Mouse (Mus musculus): ENCODE results near the gene Acss2. TPM values are rescaled to one million over a fixed set of nuclear protein-coding genes. Genes with fewer than 3 reads are reported as not detected.

The Acss2 gene
- total and polyA plus RNA-seq, 2 experiments from 2014 or later: 18.6 to 25.3 TPM

DNA sequence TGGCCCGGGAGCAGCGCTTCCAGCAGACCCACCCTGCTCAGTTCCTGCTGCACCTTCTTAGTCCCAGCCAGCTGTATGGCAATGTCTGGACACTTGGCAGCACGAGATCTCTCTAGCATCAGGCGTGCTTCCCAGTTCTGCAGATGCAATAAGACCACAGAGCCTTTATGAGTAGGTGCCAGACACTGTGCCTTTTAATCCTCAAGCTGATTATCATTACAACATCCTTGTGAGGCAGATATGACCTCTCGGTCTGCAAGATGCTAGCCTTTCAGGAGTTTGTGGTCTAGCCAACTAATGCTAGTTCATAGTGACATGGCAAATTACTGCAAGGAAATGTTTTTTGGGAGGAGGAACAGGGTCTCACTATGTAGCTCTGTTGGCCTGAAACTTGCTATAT lies 50.0 kb downstream of the Acss2 start:
- no peaks in the 10 kb centered on the region for H3K9me3 ChIP-seq (ENCODE audit: low read length)
- ATAC-seq (ENCODE audit: low FRiP score) (no peak), DNase-seq (ENCODE audit: low spot score) (no peak)
- 80% methylated on average over 5 of the region's 5 CpGs for WGBS
- no peak overlapping the region for H3K4me3 ChIP-seq (ENCODE audit: low read depth, low read length)
- H3K9ac ChIP-seq (replicated peaks; ENCODE audit: low read length, poor library complexity, severe bottlenecking): no peak overlapping the region
- TF ChIP-seq CTCF (IDR thresholded peaks at IDR 0.05): no peak
- no peaks in the 10 kb centered on the region for H3K4me1 ChIP-seq (ENCODE audit: insufficient read depth, low read length)
- peaks cover 20% of the 10 kb centered on the region for H3K36me3 ChIP-seq (ENCODE audit: insufficient read depth, low read length)
- no peaks in the 10 kb centered on the region for H3K27me3 ChIP-seq (ENCODE audit: insufficient read depth, low read length)
- no peak overlapping the region for H3K27ac ChIP-seq (ENCODE audit: low read depth, low read length)
- no peak overlapping the region for H3K4me2 ChIP-seq (ENCODE audit: low read depth, low read length, poor library complexity, severe bottlenecking)

GRCm38 (mm10) chr2:155569223-155569807 lies 51.6 kb downstream of the Acss2 start:
- H3K9me3 ChIP-seq (ENCODE audit: low read length): no peaks in the 10 kb centered on the region
- TF ChIP-seq CTCF (IDR thresholded peaks at IDR 0.05): no peak
- H3K4me2 ChIP-seq (ENCODE audit: low read depth, low read length, poor library complexity, severe bottlenecking): no peak overlapping the region
- DNase-seq (ENCODE audit: low spot score) (no peak), ATAC-seq (ENCODE audit: low FRiP score) (no peak)
- no peak overlapping the region for H3K4me3 ChIP-seq (ENCODE audit: low read depth, low read length)
- no peaks in the 10 kb centered on the region for H3K27me3 ChIP-seq (ENCODE audit: insufficient read depth, low read length)
- no peak overlapping the region for H3K9ac ChIP-seq (replicated peaks; ENCODE audit: low read length, poor library complexity, severe bottlenecking)
- no peaks in the 10 kb centered on the region for H3K4me1 ChIP-seq (ENCODE audit: insufficient read depth, low read length)
- peaks cover 10% of the 10 kb centered on the region; the same call in 1 of the 2 replicates for H3K36me3 ChIP-seq (ENCODE audit: insufficient read depth, low read length)
- no peak overlapping the region for H3K27ac ChIP-seq (ENCODE audit: low read depth, low read length)
- 10% methylated on average over 3 of the region's 3 CpGs for WGBS

DNA sequence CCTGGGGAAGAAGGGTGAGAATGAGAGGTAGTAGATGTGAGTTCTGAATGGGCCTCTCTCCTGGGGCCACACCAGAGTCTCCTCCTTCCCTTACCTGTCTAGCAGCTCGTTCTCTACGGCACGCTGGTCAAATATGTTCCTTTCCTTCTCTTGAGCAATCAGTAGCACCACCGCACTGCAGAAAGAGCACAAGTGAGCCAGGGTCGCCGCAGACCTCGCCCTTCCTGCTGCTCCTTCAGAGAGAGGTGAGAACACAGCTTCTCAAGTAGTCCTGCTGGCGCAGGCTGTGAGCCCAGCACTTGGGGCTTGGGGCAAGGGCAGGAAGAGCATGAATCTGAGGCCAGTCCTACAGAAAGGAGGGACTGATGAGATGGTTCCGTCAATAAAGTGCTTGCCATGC lies 55.3 kb downstream of the Acss2 start:
- 95% methylated on average over 9 of the region's 9 CpGs for WGBS
- no peaks in the 10 kb centered on the region for H3K4me1 ChIP-seq (ENCODE audit: insufficient read depth, low read length)
- TF ChIP-seq CTCF (IDR thresholded peaks at IDR 0.05): no peak
- no peak overlapping the region for H3K27ac ChIP-seq (ENCODE audit: low read depth, low read length)
- H3K4me3 ChIP-seq (ENCODE audit: low read depth, low read length): no peak overlapping the region
- no peak overlapping the region for H3K4me2 ChIP-seq (ENCODE audit: low read depth, low read length, poor library complexity, severe bottlenecking)
- H3K36me3 ChIP-seq (ENCODE audit: insufficient read depth, low read length): peaks cover 6% of the 10 kb centered on the region; the same call in 1 of the 2 replicates
- DNase-seq (ENCODE audit: low spot score) (no peak), ATAC-seq (ENCODE audit: low FRiP score) (no peak)
- H3K9me3 ChIP-seq (ENCODE audit: low read length): no peaks in the 10 kb centered on the region
- no peaks in the 10 kb centered on the region for H3K27me3 ChIP-seq (ENCODE audit: insufficient read depth, low read length)
- no peak overlapping the region for H3K9ac ChIP-seq (replicated peaks; ENCODE audit: low read length, poor library complexity, severe bottlenecking)

GRCm38 (mm10) chr2:155573996-155574395 lies 56.2 kb downstream of the Acss2 start:
- Histone ChIP-seq H3K4me3 (ENCODE audit: low read depth, low read length) (no peak overlapping the region), H3K9ac (replicated peaks; ENCODE audit: low read length, poor library complexity, severe bottlenecking) (no peak overlapping the region), H3K27ac (ENCODE audit: low read depth, low read length) (no peak overlapping the region), H3K4me2 (ENCODE audit: low read depth, low read length, poor library complexity, severe bottlenecking) (no peak overlapping the region), H3K27me3 (ENCODE audit: insufficient read depth, low read length) (no peaks in the 10 kb centered on the region), H3K9me3 (ENCODE audit: low read length) (no peaks in the 10 kb centered on the region), H3K36me3 (ENCODE audit: insufficient read depth, low read length) (peaks cover 8% of the 10 kb centered on the region; the same call in 1 of the 2 replicates), H3K4me1 (ENCODE audit: insufficient read depth, low read length) (no peaks in the 10 kb centered on the region)
- no peak for TF ChIP-seq CTCF (IDR thresholded peaks at IDR 0.05)
- no peak for ATAC-seq (ENCODE audit: low FRiP score)
- 94% methylated on average over 7 of the region's 7 CpGs for WGBS
- DNase-seq (ENCODE audit: low spot score): no peak

GRCm38 (mm10) chr2:155574700-155575099 lies 57.0 kb downstream of the Acss2 start:
- Histone ChIP-seq H3K9ac (replicated peaks; ENCODE audit: low read length, poor library complexity, severe bottlenecking) (no peak overlapping the region), H3K4me1 (ENCODE audit: insufficient read depth, low read length) (no peaks in the 10 kb centered on the region), H3K4me2 (ENCODE audit: low read depth, low read length, poor library complexity, severe bottlenecking) (no peak overlapping the region), H3K9me3 (ENCODE audit: low read length) (no peaks in the 10 kb centered on the region), H3K36me3 (ENCODE audit: insufficient read depth, low read length) (peaks cover 8% of the 10 kb centered on the region; the same call in 1 of the 2 replicates), H3K4me3 (ENCODE audit: low read depth, low read length) (no peak overlapping the region), H3K27ac (ENCODE audit: low read depth, low read length) (no peak overlapping the region), H3K27me3 (ENCODE audit: insufficient read depth, low read length) (no peaks in the 10 kb centered on the region)
- no peak for ATAC-seq (ENCODE audit: low FRiP score)
- DNase-seq (ENCODE audit: low spot score): peak; percentile 21
- 84% methylated on average over 4 of the region's 4 CpGs for WGBS
- no peak for TF ChIP-seq CTCF (IDR thresholded peaks at IDR 0.05)

DNA sequence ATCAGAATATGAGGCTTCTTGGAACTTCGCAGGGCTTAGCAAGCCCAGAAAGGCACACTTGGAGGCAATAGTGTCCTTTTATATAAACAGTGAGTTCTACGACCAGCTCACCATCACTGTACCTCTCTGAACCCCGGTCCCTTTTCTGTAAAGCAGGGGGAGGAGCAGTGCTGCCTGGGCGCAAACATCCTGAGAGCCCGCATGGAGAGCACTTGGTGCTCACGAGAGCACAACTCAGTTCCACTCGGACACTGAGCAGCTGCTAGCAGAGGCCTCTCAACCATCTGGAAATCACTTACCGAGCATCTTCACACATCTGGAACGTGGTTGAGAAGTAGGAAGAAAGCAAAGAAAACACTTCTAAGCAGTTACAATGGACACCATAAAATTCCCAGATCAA lies 58.9 kb downstream of the Acss2 start:
- no peak for ATAC-seq (ENCODE audit: low FRiP score)

More for the DNA sequence above, 58.9 kb downstream of the Acss2 start:
- H3K9ac ChIP-seq (replicated peaks; ENCODE audit: low read length, poor library complexity, severe bottlenecking): no peak overlapping the region
- TF ChIP-seq CTCF (IDR thresholded peaks at IDR 0.05): no peak
- peaks cover 8% of the 10 kb centered on the region; the same call in 1 of the 2 replicates for H3K36me3 ChIP-seq (ENCODE audit: insufficient read depth, low read length)
- H3K27me3 ChIP-seq (ENCODE audit: insufficient read depth, low read length): no peaks in the 10 kb centered on the region
- H3K4me3 ChIP-seq (ENCODE audit: low read depth, low read length): no peak overlapping the region
- 85% methylated on average over 9 of the region's 9 CpGs for WGBS
- DNase-seq (ENCODE audit: low spot score): no peak
- H3K4me1 ChIP-seq (ENCODE audit: insufficient read depth, low read length): no peaks in the 10 kb centered on the region
- H3K27ac ChIP-seq (ENCODE audit: low read depth, low read length): no peak overlapping the region
- no peaks in the 10 kb centered on the region for H3K9me3 ChIP-seq (ENCODE audit: low read length)
- H3K4me2 ChIP-seq (ENCODE audit: low read depth, low read length, poor library complexity, severe bottlenecking): no peak overlapping the region

Data from midbrain, postnatal 0 days (tissue).